Mouse (Mus musculus) C2C12 (cell line): ENCODE measurements at regions not wholly inside any gene's neighbourhood (a gene's known extent, or its start where the extent isn't known, plus 50 kb on each side); places are given as distances from the start of the nearest gene placed in this dataset.

Experiments used
- CEBPB ChIP-seq: IDR thresholded peaks from one replicate; pipeline ENCODE4 v1.6.1; 2011; ENCODE audit warnings: low read depth, mild to moderate bottlenecking, control low read depth, moderate library complexity
- CTCF ChIP-seq: IDR thresholded peaks from one replicate; pipeline ENCODE4 v1.5.1; 2011; ENCODE audit not compliant: control insufficient read depth, insufficient read depth, insufficient read length
- MAX ChIP-seq: IDR thresholded peaks from one replicate; pipeline ENCODE4 v1.6.1; 2011; ENCODE audit warnings: mild to moderate bottlenecking, control low read depth
- MYOG ChIP-seq: IDR thresholded peaks from one replicate; pipeline ENCODE4 v1.6.1; 2011; ENCODE audit not compliant: control insufficient read depth, insufficient read length; ENCODE audit errors: extremely low read depth
- USF1 ChIP-seq: IDR thresholded peaks from one replicate; pipeline ENCODE4 v1.6.1; 2011; ENCODE audit warnings: low read depth, mild to moderate bottlenecking, control low read depth, moderate library complexity

- TF ChIP-seq CTCF (no peak), USF1 (no peak), MAX (no peak), MYOG (no peak), CEBPB (no peak)
Observed at GRCm38 (mm10) chr11:113172497-113173140, 390.6 kb downstream of the Sox9 start.
